Mouse (Mus musculus): ENCODE data around the gene Tbk1. TPM values are rescaled to one million over a fixed set of nuclear protein-coding genes. Genes with fewer than 3 reads are reported as not detected.

Gene Tbk1
- polyA plus RNA-seq, 1 experiment from 2014 or later: 37.5 TPM

GRCm38 (mm10) chr10:121603556-121603955, 17.0 kb upstream of the Tbk1 start:
- Histone ChIP-seq H3K36me3 (ENCODE audit: control insufficient read depth, insufficient read depth, low read length) (peaks cover 99% of the 10 kb centered on the region), H3K4me3 (ENCODE audit: low read length) (no peak overlapping the region), H3K9ac (ENCODE audit: low read depth, low read length) (no peak overlapping the region), H3K4me2 (replicated peaks; ENCODE audit: low read depth, low read length) (no peak overlapping the region), H3K27me3 (ENCODE audit: control insufficient read depth, insufficient read depth, low read length) (no peaks in the 10 kb centered on the region), H3K9me3 (ENCODE audit: control insufficient read depth, low read length) (no peaks in the 10 kb centered on the region), H3K4me1 (ENCODE audit: control insufficient read depth, insufficient read depth, low read length) (no peaks in the 10 kb centered on the region), H3K27ac (ENCODE audit: low read depth, low read length) (no peak overlapping the region)
- ATAC-seq (ENCODE audit: low FRiP score, low TSS enrichment): no peak
- 90% methylated on average over 4 of the region's 4 CpGs for WGBS

- no peaks in the 10 kb centered on the region for H3K4me1 ChIP-seq (ENCODE audit: control insufficient read depth, insufficient read depth, low read length)
- H3K36me3 ChIP-seq (ENCODE audit: control insufficient read depth, insufficient read depth, low read length): peaks cover 99% of the 10 kb centered on the region
- no peaks in the 10 kb centered on the region for H3K27me3 ChIP-seq (ENCODE audit: control insufficient read depth, insufficient read depth, low read length)
- ATAC-seq (ENCODE audit: low FRiP score, low TSS enrichment): no peak
- no peaks in the 10 kb centered on the region for H3K9me3 ChIP-seq (ENCODE audit: control insufficient read depth, low read length)
- WGBS: 88% methylated on average over 6 of the region's 6 CpGs
- no peak overlapping the region for H3K4me3 ChIP-seq (ENCODE audit: low read length)
- H3K4me2 ChIP-seq (replicated peaks; ENCODE audit: low read depth, low read length): no peak overlapping the region
- H3K9ac ChIP-seq (ENCODE audit: low read depth, low read length): no peak overlapping the region
- no peak overlapping the region for H3K27ac ChIP-seq (ENCODE audit: low read depth, low read length)
These were observed 14.7 kb upstream of the Tbk1 start for GRCm38 (mm10) chr10:121601272-121601671.

DNA sequence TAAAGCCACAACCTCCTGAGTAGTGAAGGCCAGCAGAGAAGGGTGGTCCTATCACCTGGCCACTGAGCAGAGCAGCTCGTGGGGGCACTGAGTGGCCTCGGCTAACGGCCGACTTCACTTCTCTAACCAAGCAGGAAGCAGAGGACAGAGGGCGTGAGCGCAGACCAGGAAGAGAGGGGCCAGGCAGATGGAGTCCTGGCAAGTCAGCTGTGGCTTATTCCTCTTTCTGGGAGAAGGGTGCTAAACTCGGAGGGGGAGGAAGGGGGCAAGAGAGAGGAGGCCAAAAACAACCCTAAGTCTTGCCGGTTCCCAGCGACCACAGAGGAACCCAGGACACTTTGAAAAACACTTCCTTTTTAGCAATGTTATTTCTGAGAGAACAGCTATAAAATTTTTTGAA, 10.0 kb upstream of the Tbk1 start:
- Histone ChIP-seq H3K36me3 (ENCODE audit: control insufficient read depth, insufficient read depth, low read length) (peaks cover 90% of the 10 kb centered on the region), H3K4me3 (ENCODE audit: low read length) (no peak overlapping the region), H3K9me3 (ENCODE audit: control insufficient read depth, low read length) (no peaks in the 10 kb centered on the region), H3K27ac (ENCODE audit: low read depth, low read length) (no peak overlapping the region), H3K4me1 (ENCODE audit: control insufficient read depth, insufficient read depth, low read length) (no peaks in the 10 kb centered on the region), H3K9ac (ENCODE audit: low read depth, low read length) (no peak overlapping the region), H3K4me2 (replicated peaks; ENCODE audit: low read depth, low read length) (no peak overlapping the region), H3K27me3 (ENCODE audit: control insufficient read depth, insufficient read depth, low read length) (no peaks in the 10 kb centered on the region)
- ATAC-seq (ENCODE audit: low FRiP score, low TSS enrichment): no peak
- 82% methylated on average over 9 of the region's 9 CpGs for WGBS

GRCm38 (mm10) chr10:121591106-121591505, 4.5 kb upstream of the Tbk1 start:
- H3K4me1 ChIP-seq (ENCODE audit: control insufficient read depth, insufficient read depth, low read length): 0 out of 2 replicates have a peak, but pooled peaks cover 3% of the 10 kb centered on the region
- H3K4me3 ChIP-seq (ENCODE audit: low read length): no peak overlapping the region
- H3K27me3 ChIP-seq (ENCODE audit: control insufficient read depth, insufficient read depth, low read length): no peaks in the 10 kb centered on the region
- H3K9me3 ChIP-seq (ENCODE audit: control insufficient read depth, low read length): no peaks in the 10 kb centered on the region
- peaks cover 47% of the 10 kb centered on the region for H3K36me3 ChIP-seq (ENCODE audit: control insufficient read depth, insufficient read depth, low read length)
- no peak overlapping the region for H3K4me2 ChIP-seq (replicated peaks; ENCODE audit: low read depth, low read length)
- peak; percentile 24; the same call in 1 of the 2 replicates for ATAC-seq (ENCODE audit: low FRiP score, low TSS enrichment)
- no peak overlapping the region for H3K9ac ChIP-seq (ENCODE audit: low read depth, low read length)
- H3K27ac ChIP-seq (ENCODE audit: low read depth, low read length): peak overlapping the region; percentile 7; the same call in 1 of the 2 replicates
- 72% methylated on average over 14 of the region's 14 CpGs for WGBS

DNA sequence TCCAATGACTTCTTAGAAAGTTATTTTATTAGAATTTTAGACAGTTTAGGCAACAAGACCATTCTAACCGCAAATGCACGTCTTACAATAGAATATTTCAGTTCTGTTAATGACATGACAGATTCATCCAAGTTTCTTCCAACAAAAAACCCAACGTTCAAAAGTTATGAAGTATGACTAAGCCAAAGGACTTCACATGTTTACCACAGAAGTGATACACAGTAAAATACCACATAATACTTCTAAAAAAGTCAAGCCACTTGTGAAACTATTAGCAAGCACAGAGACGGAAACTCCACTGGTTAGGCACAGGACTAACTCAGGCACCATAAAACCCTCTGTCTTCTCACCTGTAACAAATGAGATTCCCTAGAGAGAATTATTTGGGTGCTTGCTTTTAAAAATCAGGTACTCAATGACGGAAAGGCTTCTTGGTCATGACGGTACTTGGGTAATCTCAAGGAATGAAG, 819 bp upstream of the Tbk1 start:
- H3K36me3 ChIP-seq (ENCODE audit: control insufficient read depth, insufficient read depth, low read length): peaks cover 30% of the 10 kb centered on the region
- H3K9me3 ChIP-seq (ENCODE audit: control insufficient read depth, low read length): no peaks in the 10 kb centered on the region
- no peaks in the 10 kb centered on the region for H3K27me3 ChIP-seq (ENCODE audit: control insufficient read depth, insufficient read depth, low read length)
- no peak overlapping the region; the same call in 1 of the 2 replicates for H3K27ac ChIP-seq (ENCODE audit: low read depth, low read length)
- H3K4me2 ChIP-seq (replicated peaks; ENCODE audit: low read depth, low read length): peak overlapping the region; percentile 57
- WGBS: 61% methylated on average over 6 of the region's 6 CpGs
- H3K9ac ChIP-seq (ENCODE audit: low read depth, low read length): peak overlapping the region; percentile 92
- peaks cover 9% of the 10 kb centered on the region; the same call in 1 of the 2 replicates for H3K4me1 ChIP-seq (ENCODE audit: control insufficient read depth, insufficient read depth, low read length)
- no peak for ATAC-seq (ENCODE audit: low FRiP score, low TSS enrichment)
- peak overlapping the region; percentile 85 for H3K4me3 ChIP-seq (ENCODE audit: low read length)

DNA sequence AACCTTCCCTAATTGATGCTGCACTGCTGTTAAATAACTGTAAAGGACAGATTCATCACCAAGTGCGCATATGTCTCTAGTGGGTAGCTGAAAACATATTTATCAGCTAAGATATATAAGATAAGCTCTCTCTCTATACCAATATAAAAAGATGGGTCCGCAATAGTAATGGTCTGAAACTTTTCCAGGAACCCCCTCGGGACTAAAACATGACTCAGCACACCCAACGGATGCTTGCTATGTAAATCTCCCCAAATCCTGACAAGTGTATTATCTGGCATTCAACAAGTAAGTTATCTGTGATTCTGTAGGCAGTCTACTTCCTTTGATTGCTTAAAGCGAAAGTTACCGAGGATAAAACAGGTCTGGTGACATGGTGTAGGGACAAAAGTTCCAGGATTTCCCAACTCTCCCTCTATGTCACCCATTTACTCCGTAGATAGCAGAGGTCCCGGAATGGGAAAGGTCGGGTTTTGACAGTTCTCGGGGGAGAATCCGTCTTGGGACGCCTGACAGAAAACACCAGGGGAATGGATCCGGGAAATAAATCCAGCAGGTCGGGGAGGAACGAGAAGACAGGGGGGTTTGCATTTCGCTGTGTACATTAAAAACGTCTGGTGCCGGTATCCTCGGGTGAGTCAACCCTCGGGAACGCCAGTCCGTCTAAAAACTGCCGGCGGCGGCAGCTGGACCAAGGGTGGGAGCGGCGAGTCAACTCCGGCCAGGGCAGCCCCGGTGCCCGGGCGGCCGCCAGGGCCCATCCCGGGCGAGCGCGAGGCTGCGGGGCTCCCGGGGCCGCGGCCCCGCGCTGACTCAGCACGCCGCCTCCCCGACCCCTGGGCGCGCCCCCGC, 570 bp downstream of the Tbk1 start:
- Histone ChIP-seq H3K4me2 (replicated peaks; ENCODE audit: low read depth, low read length) (peak overlapping the region; percentile 57), H3K36me3 (ENCODE audit: control insufficient read depth, insufficient read depth, low read length) (peaks cover 31% of the 10 kb centered on the region), H3K4me1 (ENCODE audit: control insufficient read depth, insufficient read depth, low read length) (peaks cover 7% of the 10 kb centered on the region; the same call in 1 of the 2 replicates), H3K27me3 (ENCODE audit: control insufficient read depth, insufficient read depth, low read length) (no peaks in the 10 kb centered on the region), H3K9ac (ENCODE audit: low read depth, low read length) (peak overlapping the region; percentile 92), H3K4me3 (ENCODE audit: low read length) (peak overlapping the region; percentile 85), H3K9me3 (ENCODE audit: control insufficient read depth, low read length) (no peaks in the 10 kb centered on the region), H3K27ac (ENCODE audit: low read depth, low read length) (peak overlapping the region; percentile 62)
- peak; percentile 74 for ATAC-seq (ENCODE audit: low FRiP score, low TSS enrichment)
- WGBS: 3% methylated on average over 43 of the region's 48 CpGs

- peak overlapping the region; percentile 85; the same call in 1 of the 2 replicates for H3K4me3 ChIP-seq (ENCODE audit: low read length)
- H3K4me1 ChIP-seq (ENCODE audit: control insufficient read depth, insufficient read depth, low read length): peaks cover 6% of the 10 kb centered on the region; the same call in 1 of the 2 replicates
- peaks cover 36% of the 10 kb centered on the region for H3K36me3 ChIP-seq (ENCODE audit: control insufficient read depth, insufficient read depth, low read length)
- H3K27me3 ChIP-seq (ENCODE audit: control insufficient read depth, insufficient read depth, low read length): no peaks in the 10 kb centered on the region
- peak overlapping the region; percentile 57 for H3K4me2 ChIP-seq (replicated peaks; ENCODE audit: low read depth, low read length)
- WGBS: 88% methylated on average over 20 of the region's 20 CpGs
- no peak for ATAC-seq (ENCODE audit: low FRiP score, low TSS enrichment)
- no peak overlapping the region for H3K27ac ChIP-seq (ENCODE audit: low read depth, low read length)
- peak overlapping the region; percentile 92; the same call in 1 of the 2 replicates for H3K9ac ChIP-seq (ENCODE audit: low read depth, low read length)
- H3K9me3 ChIP-seq (ENCODE audit: control insufficient read depth, low read length): no peaks in the 10 kb centered on the region
These were observed 1.4 kb downstream of the Tbk1 start for GRCm38 (mm10) chr10:121585056-121585790.

GRCm38 (mm10) chr10:121584033-121584432, 2.6 kb downstream of the Tbk1 start:
- Histone ChIP-seq H3K9me3 (ENCODE audit: control insufficient read depth, low read length) (no peaks in the 10 kb centered on the region), H3K36me3 (ENCODE audit: control insufficient read depth, insufficient read depth, low read length) (peaks cover 36% of the 10 kb centered on the region), H3K4me1 (ENCODE audit: control insufficient read depth, insufficient read depth, low read length) (peaks cover 6% of the 10 kb centered on the region; the same call in 1 of the 2 replicates), H3K4me3 (ENCODE audit: low read length) (no peak overlapping the region), H3K27ac (ENCODE audit: low read depth, low read length) (no peak overlapping the region), H3K4me2 (replicated peaks; ENCODE audit: low read depth, low read length) (no peak overlapping the region), H3K9ac (ENCODE audit: low read depth, low read length) (no peak overlapping the region), H3K27me3 (ENCODE audit: control insufficient read depth, insufficient read depth, low read length) (no peaks in the 10 kb centered on the region)
- no peak for ATAC-seq (ENCODE audit: low FRiP score, low TSS enrichment)
- WGBS: 96% methylated on average over 10 of the region's 10 CpGs
